Mouse (Mus musculus) hindbrain, embryonic 16.5 days (tissue): ENCODE measurements around the gene Eif4b. TPM values are rescaled to one million over a fixed set of nuclear protein-coding genes. Genes with fewer than 3 reads are reported as not detected.
A peak's percentile ranks its signal among the peaks of the same experiment; 100 is the strongest.

Experiments used
- ATAC-seq: fragments of 200-750 bp; cut with Nextera tagmentation; 2 replicates; pipeline ENCODE4 v1.8.0; 2017; ENCODE audit warnings: moderate TSS enrichment, moderate library complexity
- H3K27ac ChIP-seq: fragments of 300-500 bp; sonication (generic); 2 replicates; pipeline ENCODE4 v1.5.1; 2014; ENCODE audit warnings: low read depth, mild to moderate bottlenecking, control low read depth, low read length, moderate library complexity
- H3K27me3 ChIP-seq: fragments of 300-500 bp; sonication (generic); replicated peaks from 2 replicates; pipeline ENCODE4 v1.6.1; 2014; ENCODE audit warnings: low read length; ENCODE audit not compliant: control insufficient read depth, insufficient read depth
- H3K36me3 ChIP-seq: fragments of 300-500 bp; sonication (generic); 2 replicates; pipeline ENCODE4 v1.6.1; 2014; ENCODE audit warnings: mild to moderate bottlenecking, low read length, moderate library complexity, mixed read lengths; ENCODE audit not compliant: control insufficient read depth, insufficient read depth
- H3K4me1 ChIP-seq: fragments of 300-500 bp; sonication (generic); 2 replicates; pipeline ENCODE4 v1.6.1; 2014; ENCODE audit warnings: low read depth, low read length; ENCODE audit not compliant: control insufficient read depth, insufficient read depth
- H3K4me2 ChIP-seq: fragments of 300-500 bp; sonication (generic); 2 replicates; pipeline ENCODE4 v1.6.1; 2014; ENCODE audit warnings: mild to moderate bottlenecking, low read length, control low read depth, moderate library complexity
- H3K4me3 ChIP-seq: fragments of 300-500 bp; sonication (generic); 2 replicates; pipeline ENCODE4 v1.5.1; 2014; ENCODE audit warnings: mild to moderate bottlenecking, low read length, control low read depth, moderate library complexity
- H3K9ac ChIP-seq: fragments of 300-500 bp; sonication (generic); 2 replicates; pipeline ENCODE4 v1.6.1; 2014; ENCODE audit warnings: low read depth, mild to moderate bottlenecking, control low read depth, low read length, moderate library complexity
- H3K9me3 ChIP-seq: fragments of 300-500 bp; sonication (generic); 2 replicates; pipeline ENCODE4 v1.6.1; 2014; ENCODE audit warnings: mild to moderate bottlenecking, low read length, moderate library complexity; ENCODE audit not compliant: control insufficient read depth
- WGBS: fragments of 180-500 bp; shearing (Covaris S2); extraction: QIAGEN DNeasy Blood & Tissue Kit; methylation state at CpG from one replicate; pipeline ENCODE4 v1.1.7; 2014; 5-methylcytosine and 5-hydroxymethylcytosine counted together
- polyA plus RNA-seq: library from polyadenylated mRNA; unstranded; fragments of >200 nt; fragmentation: Nextera tagmentation; extraction: Ambion mirVana; gene quantifications from 2 replicates; pipeline ENCODE4 v1.2.1, GENCODE M21; 2015

The Eif4b gene
- 76.0 and 84.8 TPM in 2 replicates for polyA plus RNA-seq

- peak within 1 kb of the TSS; percentile 97 for H3K27ac ChIP-seq
- no peaks in the 10 kb centered on the region for H3K36me3 ChIP-seq
- H3K27me3 ChIP-seq, result no peaks in the 10 kb centered on the region
- H3K9me3 ChIP-seq, result no peaks in the 10 kb centered on the region
- H3K4me1 ChIP-seq, result peaks cover 20% of the 10 kb centered on the region
- peak; percentile 94 for ATAC-seq
- H3K9ac ChIP-seq, result peak within 1 kb of the TSS; percentile 96
- 0% methylated on average over 52 of the region's 58 CpGs for WGBS
- H3K4me2 ChIP-seq, result peak within 1 kb of the TSS; percentile 72
- H3K4me3 ChIP-seq, result peak within 1 kb of the TSS; percentile 82
These were observed at the start of gene Eif4b for GRCm38 (mm10) chr15:102073559-102074069. Eif4b (plus strand) TSS chr15:102073773.

GRCm38 (mm10) chr15:102023888-102024287, 49.7 kb upstream of the Eif4b start:
- WGBS, result 67% methylated on average over 8 of the region's 8 CpGs
- no peak overlapping the region for H3K4me2 ChIP-seq
- H3K9me3 ChIP-seq, result no peaks in the 10 kb centered on the region
- H3K27ac ChIP-seq, result no peak overlapping the region
- H3K27me3 ChIP-seq, result peaks cover 16% of the 10 kb centered on the region; the same call in 1 of the 2 replicates
- no peak overlapping the region for H3K4me3 ChIP-seq
- H3K4me1 ChIP-seq, result peaks cover 4% of the 10 kb centered on the region; the same call in 1 of the 2 replicates
- no peak for ATAC-seq
- H3K9ac ChIP-seq, result no peak overlapping the region
- H3K36me3 ChIP-seq, result no peaks in the 10 kb centered on the region

GRCm38 (mm10) chr15:102025136-102025872, 48.3 kb upstream of the Eif4b start:
- no peak overlapping the region for H3K4me3 ChIP-seq
- ATAC-seq, result no peak
- H3K4me2 ChIP-seq, result peak overlapping the region; percentile 21; the same call in 1 of the 2 replicates
- H3K27ac ChIP-seq, result no peak overlapping the region
- peaks cover 16% of the 10 kb centered on the region; the same call in 1 of the 2 replicates for H3K27me3 ChIP-seq
- H3K9me3 ChIP-seq, result no peaks in the 10 kb centered on the region
- 7% methylated on average over 22 of the region's 22 CpGs for WGBS
- 0 out of 2 replicates have a peak overlapping the region, but pooled peaks have one; percentile 13 for H3K9ac ChIP-seq
- peaks cover 4% of the 10 kb centered on the region; the same call in 1 of the 2 replicates for H3K4me1 ChIP-seq
- no peaks in the 10 kb centered on the region for H3K36me3 ChIP-seq

- no peaks in the 10 kb centered on the region for H3K9me3 ChIP-seq
- WGBS, result 15% methylated on average over 12 of the region's 12 CpGs
- H3K9ac ChIP-seq, result no peak overlapping the region
- H3K36me3 ChIP-seq, result no peaks in the 10 kb centered on the region
- H3K27ac ChIP-seq, result no peak overlapping the region
- no peak overlapping the region for H3K4me2 ChIP-seq
- peaks cover 4% of the 10 kb centered on the region; the same call in 1 of the 2 replicates for H3K4me1 ChIP-seq
- ATAC-seq, result no peak
- peaks cover 16% of the 10 kb centered on the region; the same call in 1 of the 2 replicates for H3K27me3 ChIP-seq
- H3K4me3 ChIP-seq, result no peak overlapping the region
These were observed 47.1 kb upstream of the Eif4b start for GRCm38 (mm10) chr15:102026430-102026829.

- no peak for ATAC-seq
- no peaks in the 10 kb centered on the region for H3K9me3 ChIP-seq
- WGBS, result 3% methylated on average over 21 of the region's 28 CpGs
- no peaks in the 10 kb centered on the region for H3K36me3 ChIP-seq
- peak within 1 kb of the TSS; percentile 11; the same call in 1 of the 2 replicates for H3K4me3 ChIP-seq
- H3K4me1 ChIP-seq, result peaks cover 4% of the 10 kb centered on the region; the same call in 1 of the 2 replicates
- H3K9ac ChIP-seq, result no peak within 1 kb of the TSS
- peaks cover 16% of the 10 kb centered on the region; the same call in 1 of the 2 replicates for H3K27me3 ChIP-seq
- peak within 1 kb of the TSS; percentile 42 for H3K4me2 ChIP-seq
- no peak within 1 kb of the TSS for H3K27ac ChIP-seq
These were observed 45.5 kb upstream of the Eif4b start, which contains the start of gene Krt18 for GRCm38 (mm10) chr15:102028040-102028439. Krt18 (plus strand) TSS chr15:102028180.

GRCm38 (mm10) chr15:102034121-102035053, 39.2 kb upstream of the Eif4b start:
- Histone ChIP-seq H3K9ac (no peak overlapping the region), H3K4me1 (no peaks in the 10 kb centered on the region), H3K27ac (no peak overlapping the region), H3K4me2 (no peak overlapping the region), H3K27me3 (no peaks in the 10 kb centered on the region; the same call in 1 of the 2 replicates), H3K4me3 (no peak overlapping the region), H3K36me3 (no peaks in the 10 kb centered on the region), H3K9me3 (no peaks in the 10 kb centered on the region)
- WGBS, result 73% methylated on average over 16 of the region's 16 CpGs
- ATAC-seq, result no peak

GRCm38 (mm10) chr15:102040277-102040676, 33.3 kb upstream of the Eif4b start:
- no peak for ATAC-seq
- no peak overlapping the region for H3K4me3 ChIP-seq
- H3K4me1 ChIP-seq, result no peaks in the 10 kb centered on the region
- H3K9ac ChIP-seq, result no peak overlapping the region
- H3K4me2 ChIP-seq, result no peak overlapping the region
- no peaks in the 10 kb centered on the region for H3K36me3 ChIP-seq
- H3K9me3 ChIP-seq, result no peaks in the 10 kb centered on the region
- H3K27ac ChIP-seq, result no peak overlapping the region
- no peaks in the 10 kb centered on the region for H3K27me3 ChIP-seq
- WGBS, result 92% methylated on average over 4 of the region's 4 CpGs

- no peak for ATAC-seq
- Histone ChIP-seq H3K27ac (no peak overlapping the region), H3K9ac (no peak overlapping the region), H3K4me2 (no peak overlapping the region), H3K9me3 (no peaks in the 10 kb centered on the region), H3K27me3 (no peaks in the 10 kb centered on the region), H3K4me3 (no peak overlapping the region), H3K4me1 (no peaks in the 10 kb centered on the region), H3K36me3 (no peaks in the 10 kb centered on the region)
- 74% methylated on average over 7 of the region's 7 CpGs for WGBS
These were observed 31.6 kb upstream of the Eif4b start for GRCm38 (mm10) chr15:102041951-102042350.
